Mouse (Mus musculus) liver, embryonic 14.5 days (tissue): Measurements from ENCODE around the gene Arf5.
A peak's percentile ranks its signal among the peaks of the same experiment; 100 is the strongest.

Source experiments
- CTCF ChIP-seq: IDR thresholded peaks from 2 replicates; pipeline ENCODE4 v1.5.1; 2016; ENCODE audit warnings: antibody characterized with exemption, low read depth, control low read depth
- EP300 ChIP-seq: IDR thresholded peaks from 2 replicates; pipeline ENCODE4 v1.6.1; 2016; ENCODE audit warnings: antibody characterized with exemption, low read depth

GRCm38 (mm10) chr6:28460534-28460933 lies 37.2 kb downstream of the Arf5 start:
- TF ChIP-seq CTCF (peak; percentile 91), EP300 (no peak)
